In the genomic region with DNA sequence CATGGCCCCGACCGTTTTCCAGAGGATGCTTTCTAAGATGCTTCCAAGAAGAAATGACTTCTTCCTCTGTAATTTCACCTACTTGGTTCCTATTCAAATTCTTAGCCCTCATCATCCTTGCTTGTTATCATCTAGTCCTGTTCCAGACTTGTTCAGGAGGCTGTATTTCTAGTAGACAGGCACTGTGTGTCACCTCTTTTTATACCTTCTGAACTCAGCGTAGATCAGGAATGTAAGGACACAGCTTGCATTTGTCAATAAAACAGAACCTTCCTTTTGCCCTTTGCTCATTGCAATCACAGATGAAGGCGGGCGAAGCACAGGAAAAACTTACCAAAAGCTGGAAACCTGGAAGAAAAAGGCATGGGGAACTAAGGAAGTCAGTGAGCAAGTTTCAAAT, we compare ENCODE assay signal across 29 mouse cellular contexts. TPM values are rescaled to one million over a fixed set of nuclear protein-coding genes. Genes with fewer than 3 reads are reported as not detected.
A peak's percentile ranks its signal among the peaks of the same experiment; 100 is the strongest.
DNase-seq lines count a peak whose midpoint lies in the region; ATAC-seq and TF ChIP-seq lines count a peak whose summit lies in the region.
"Had no signal": no experiment of that assay in that cellular context is flagged by ENCODE, and none has a peak within 500 bp of the region (broad histone marks: within the 10 kb centered on the region; RNA-seq: fewer than 3 reads in every experiment).

Asic5 (plus strand) TSS at position 301 of the 400 bp plus-strand sequence.

- no peaks in the 10 kb centered on the region for H3K36me3 ChIP-seq in liver, postnatal 0 days (replicated peaks; ENCODE audit: insufficient read depth, low read length)
- no peaks in the 10 kb centered on the region for H3K36me3 ChIP-seq in macrophage (ENCODE audit: inconsistent target)
- H3K36me3 ChIP-seq: embryonic facial prominence, embryonic 13.5 days; embryonic facial prominence, embryonic 15.5 days; forebrain, embryonic 10.5 days; forebrain, embryonic 12.5 days had no signal

- intact Hi-C loops in left cerebral cortex, postnatal 14 days (cut with DNase I): no loop called here

- TF ChIP-seq CTCF in layer of hippocampus, adult 2 months (conservative IDR thresholded peaks at IDR 0.05): no peak
- no peak for TF ChIP-seq CTCF in liver, postnatal 0 days (IDR thresholded peaks at IDR 0.05; ENCODE audit: low read depth)

- no peak for DNase-seq in layer of hippocampus, adult 2 months (ENCODE audit: low spot score in 2 of 2)
- DNase-seq in layer of hippocampus, postnatal 14 days (ENCODE audit: low spot score in 2 of 2): no peak
- no peak for DNase-seq in liver, postnatal 0 days
- DNase-seq in liver: no peak
- DNase-seq in left cerebral cortex, postnatal 14 days (ENCODE audit: low spot score in 2 of 2): no peak
- DNase-seq: adrenal gland, adult 2 months; adrenal gland, postnatal 10 days; adrenal gland, postnatal 25 days; B cell, adult 2 months; cerebellum, adult 11 months; cerebellum, adult 18-20 months; cerebellum, adult 8-10 months; cerebellum, adult 9-11 months; cerebellum, postnatal 14 days; cerebellum, postnatal 36 days; embryo, embryonic 11 days had no signal

- H3K9me3 ChIP-seq in liver, postnatal 0 days (ENCODE audit: low read length): no peaks in the 10 kb centered on the region
- H3K9me3 ChIP-seq: embryonic facial prominence, embryonic 13.5 days; embryonic facial prominence, embryonic 15.5 days; forebrain, embryonic 10.5 days; forebrain, embryonic 12.5 days had no signal

- H3K79me2 ChIP-seq in macrophage (ENCODE audit: inconsistent target): no peaks in the 10 kb centered on the region

- peak within 1 kb of the TSS; percentile 20; the same call in 1 of the 2 replicates for H3K4me2 ChIP-seq in liver, postnatal 0 days (ENCODE audit: low read depth, low read length)
- H3K4me2 ChIP-seq: embryonic facial prominence, embryonic 13.5 days; embryonic facial prominence, embryonic 15.5 days; forebrain, embryonic 12.5 days had no signal

- no peak within 1 kb of the TSS for H3K4me3 ChIP-seq in layer of hippocampus, adult 2 months
- no peak within 1 kb of the TSS for H3K4me3 ChIP-seq in liver, postnatal 0 days (ENCODE audit: low read depth, low read length)
- H3K4me3 ChIP-seq in macrophage (ENCODE audit: inconsistent target): no peak within 1 kb of the TSS
- H3K4me3 ChIP-seq: embryonic facial prominence, embryonic 13.5 days; embryonic facial prominence, embryonic 15.5 days; erythroblast, embryonic 14.5 days; forebrain, embryonic 10.5 days; forebrain, embryonic 12.5 days had no signal

- no peaks in the 10 kb centered on the region for H3K27me3 ChIP-seq in liver, postnatal 0 days (ENCODE audit: insufficient read depth, low read length)
- H3K27me3 ChIP-seq: embryonic facial prominence, embryonic 13.5 days; embryonic facial prominence, embryonic 15.5 days; forebrain, embryonic 12.5 days had no signal

- peak within 1 kb of the TSS; percentile 78 for H3K27ac ChIP-seq in layer of hippocampus, adult 2 months
- peak within 1 kb of the TSS; percentile 19; the same call in 1 of the 2 replicates for H3K27ac ChIP-seq in liver, postnatal 0 days (ENCODE audit: low read depth)
- peak within 1 kb of the TSS; percentile 82 for H3K27ac ChIP-seq in macrophage
- H3K27ac ChIP-seq: embryonic facial prominence, embryonic 13.5 days; embryonic facial prominence, embryonic 15.5 days; forebrain, embryonic 10.5 days; forebrain, embryonic 12.5 days had no signal

- 61% methylated on average over 5 of the region's 5 CpGs for WGBS in liver, postnatal 0 days (ENCODE audit: insufficient replicate concordance)
- WGBS in macrophage (ENCODE audit: missing documents): 94% methylated on average over 5 of the region's 5 CpGs

- 0 out of 2 replicates have a peak within 1 kb of the TSS, but pooled peaks have one; percentile 12 for H3K9ac ChIP-seq in liver, postnatal 0 days (replicated peaks)
- H3K9ac ChIP-seq: embryonic facial prominence, embryonic 13.5 days; embryonic facial prominence, embryonic 15.5 days; forebrain, embryonic 12.5 days had no signal

- 0 out of 2 replicates have a peak, but pooled peaks have one; percentile 36 for ATAC-seq in liver, postnatal 0 days
- ATAC-seq: CD4-positive, CD25-positive, alpha-beta regulatory T cell, adult 4 months; forebrain, embryonic 14.5 days; forebrain, embryonic 16.5 days had no signal

- no peak for TF ChIP-seq EP300 in liver, postnatal 0 days (IDR thresholded peaks at IDR 0.05; ENCODE audit: low read depth)

- H3K4me1 ChIP-seq in liver, postnatal 0 days (ENCODE audit: insufficient read depth): no peaks in the 10 kb centered on the region
- H3K4me1 ChIP-seq: embryonic facial prominence, embryonic 13.5 days; embryonic facial prominence, embryonic 15.5 days; forebrain, embryonic 10.5 days; forebrain, embryonic 12.5 days had no signal

RNA-seq across cellular contexts. Expression of gene Asic5, which starts in this region (rescaled TPM):
- not detected for total RNA-seq in layer of hippocampus, adult 2 months (2021)
- not detected for total RNA-seq in layer of hippocampus, postnatal 14 days (2021)
- 0.64 and 1.1 TPM in 2 replicates for polyA plus RNA-seq in liver, postnatal 0 days (2015; fragmentation: Nextera tagmentation; extraction: Ambion mirVana)
- total RNA-seq in macrophage (2018; cell fraction: chromatin; rRNA removed): not detected
- not detected for total RNA-seq in macrophage (2018; cell fraction: cytosol; rRNA removed)
- not detected for total RNA-seq in macrophage (2018; cell fraction: nucleus; rRNA removed)
- polyA plus RNA-seq in macrophage (2018): not detected in 3 replicates
- total RNA-seq in left cerebral cortex, postnatal 14 days (2021): not detected
- total RNA-seq: adrenal gland, adult 2 months; adrenal gland, postnatal 25 days; common myeloid progenitor, adult 5-6 weeks; ES-E14; MEL had no signal
- polyA plus RNA-seq: adrenal gland, adult 2 months; CD4-positive, CD25-positive, alpha-beta regulatory T cell, adult 4 months; embryonic facial prominence, embryonic 11.5 days; embryonic facial prominence, embryonic 13.5 days; embryonic facial prominence, embryonic 15.5 days; erythroblast, embryonic 14.5 days; forebrain, embryonic 10.5 days; forebrain, embryonic 12.5 days; forebrain, embryonic 14.5 days; forebrain, embryonic 16.5 days had no signal

Comparison
In these comparisons a context has a peak if more than half of its experiments do, and no peak if none do; other contexts are left out.
1. H3K27ac ChIP-seq: peak in every context shown above with its lines; median percentile 82 in macrophage; 78 in layer of hippocampus, adult 2 months; 19 in liver, postnatal 0 days.